Mouse (Mus musculus) hindlimb bud, embryonic 11.5 days (tissue): ENCODE measurements around the gene Bend3.
"Not testable (repeated sequence)": the region's sequence is repeated elsewhere in the genome, so short reads cannot be mapped to it uniquely, and the experiment has no call there.

Experiments used
- DNase-seq: peaks from one replicate; pipeline ENCODE4 v3.0.0-alpha.2; 2012; ENCODE audit warnings: low read depth, low spot score; ENCODE audit errors: extremely low spot score

Bend3 gene

DNA sequence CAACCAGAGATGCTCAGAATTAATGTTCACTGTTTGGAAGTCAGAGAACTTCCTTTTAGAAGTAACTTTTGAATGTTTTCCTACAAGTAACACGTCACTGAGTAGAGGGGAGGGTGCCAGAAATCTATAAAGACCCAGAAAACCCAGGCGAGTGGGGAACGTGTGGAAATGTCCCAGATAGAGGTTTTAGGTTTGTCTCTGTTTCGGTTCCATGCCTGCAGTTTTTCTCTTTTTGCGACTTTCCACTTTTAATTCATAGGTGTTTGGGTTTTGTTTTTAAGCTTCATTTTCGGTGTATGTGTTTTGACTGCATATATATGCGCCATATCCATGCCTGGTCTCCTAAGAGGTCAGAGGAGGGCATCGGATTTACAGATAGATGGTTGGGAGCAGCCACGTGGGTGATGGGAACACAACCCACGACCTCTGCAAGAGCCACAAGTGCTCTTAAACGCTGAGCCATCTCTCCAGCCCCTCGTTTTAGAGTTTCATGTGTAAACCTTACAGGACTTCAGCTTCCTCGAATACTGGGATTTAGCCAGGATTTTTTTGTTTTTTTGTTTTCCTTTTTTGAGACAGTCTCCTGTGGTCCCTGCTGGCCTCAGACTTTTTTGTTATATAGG, 1.7 kb downstream of the Bend3 start:
- no peak for DNase-seq

- DNase-seq = no peak
Observed at GRCm38 (mm10) chr10:43481179-43481578, 2.5 kb downstream of the Bend3 start.

GRCm38 (mm10) chr10:43482021-43482420, 3.4 kb downstream of the Bend3 start:
- no peak for DNase-seq

GRCm38 (mm10) chr10:43483426-43483995, 4.9 kb downstream of the Bend3 start:
- DNase-seq = no peak

DNA sequence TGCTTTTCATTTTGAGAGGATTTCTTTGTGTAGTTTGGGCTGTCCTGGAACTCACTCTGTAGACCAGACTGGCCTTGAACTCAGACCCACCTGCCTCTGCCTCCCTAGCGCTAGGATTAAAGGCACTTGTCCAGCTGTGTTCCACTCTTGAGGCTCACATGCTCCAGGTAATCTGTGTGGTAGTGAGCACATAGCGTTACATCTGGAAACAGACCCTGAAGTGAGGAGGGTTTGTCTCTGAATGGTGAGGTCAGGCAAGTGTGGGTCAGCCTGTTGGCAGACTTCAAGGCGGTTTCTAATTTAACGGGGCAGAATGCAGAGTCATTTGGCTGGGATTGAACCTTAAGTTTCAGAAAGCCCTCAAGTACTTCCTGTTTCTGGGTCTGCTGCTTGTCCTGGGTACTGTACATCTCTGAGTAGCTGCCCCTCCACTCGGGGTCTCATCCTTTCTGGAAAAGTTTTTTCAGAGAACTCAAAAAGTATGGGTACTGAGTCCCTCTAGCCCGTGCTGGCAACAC, 7.2 kb downstream of the Bend3 start:
- DNase-seq = no peak

DNA sequence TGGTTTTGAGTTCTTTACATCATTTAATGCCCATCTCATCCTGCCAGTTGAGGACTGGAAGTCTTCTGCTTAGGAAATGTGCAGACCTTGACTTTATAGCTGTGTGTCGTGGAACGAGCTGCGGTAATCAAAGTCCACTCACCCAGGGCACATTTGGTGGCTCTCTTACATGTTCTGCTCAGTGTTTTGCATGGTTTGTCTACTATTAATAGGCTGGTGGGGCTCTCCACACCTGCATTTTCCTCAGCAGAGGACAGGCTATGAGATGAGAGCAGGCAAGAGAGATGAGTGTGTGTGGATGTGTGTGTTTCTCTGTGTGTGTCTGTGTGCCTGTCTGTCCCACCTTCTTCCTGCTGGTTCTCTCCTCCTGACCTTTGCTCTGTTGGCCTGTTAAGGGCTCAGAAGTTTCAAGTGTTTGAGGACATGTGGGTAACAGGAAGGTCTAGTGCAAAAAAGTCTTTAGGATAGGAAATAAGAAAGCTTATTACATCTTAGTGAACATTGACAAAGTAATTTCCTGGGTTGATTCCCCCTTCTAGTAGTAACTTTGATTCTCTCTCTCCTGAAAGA, 8.9 kb downstream of the Bend3 start:
- DNase-seq = no peak

DNA sequence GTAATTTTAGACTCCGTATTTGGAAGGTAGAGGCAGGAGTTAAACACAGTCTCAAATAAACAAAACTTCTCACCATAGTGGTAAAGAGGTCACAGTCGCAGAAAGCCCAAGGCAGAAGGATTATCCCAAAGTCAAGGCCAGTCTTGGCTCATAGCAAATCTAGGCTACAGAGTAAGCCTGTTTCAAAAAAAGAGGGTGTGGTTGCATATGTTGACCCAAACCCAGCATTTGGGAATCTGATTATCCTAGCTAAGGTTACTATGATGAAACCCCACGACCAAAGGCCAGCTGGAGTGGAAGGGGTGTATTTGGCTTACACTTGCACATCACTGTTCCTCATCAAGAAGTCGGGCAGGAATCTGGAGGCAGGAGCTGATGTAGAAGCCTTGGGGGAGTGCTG, 9.6 kb downstream of the Bend3 start:
- no peak for DNase-seq

GRCm38 (mm10) chr10:43489139-43489538, 10.5 kb downstream of the Bend3 start:
- no peak for DNase-seq

DNA sequence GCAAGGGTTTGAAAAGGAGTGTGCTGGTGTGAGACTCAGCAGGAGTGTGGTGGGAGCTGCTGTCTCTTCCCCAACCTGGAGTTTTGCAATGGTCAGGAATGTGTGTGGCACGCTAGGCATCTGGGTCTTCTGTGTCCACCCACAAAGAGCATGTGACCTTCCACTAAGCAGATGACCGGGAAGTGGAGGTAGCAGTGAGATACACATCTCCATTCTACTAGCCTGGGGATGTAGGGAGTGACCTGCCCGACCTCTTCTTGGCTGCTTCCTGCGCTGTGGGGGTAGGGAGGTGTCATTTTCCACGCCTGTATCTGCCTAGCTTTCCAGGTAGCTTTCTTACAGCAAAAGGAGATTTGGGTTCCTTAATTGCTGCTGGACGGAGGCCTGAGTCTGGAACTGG, 10.9 kb downstream of the Bend3 start:
- DNase-seq = no peak

GRCm38 (mm10) chr10:43490034-43490433, 11.4 kb downstream of the Bend3 start:
- no peak for DNase-seq

DNA sequence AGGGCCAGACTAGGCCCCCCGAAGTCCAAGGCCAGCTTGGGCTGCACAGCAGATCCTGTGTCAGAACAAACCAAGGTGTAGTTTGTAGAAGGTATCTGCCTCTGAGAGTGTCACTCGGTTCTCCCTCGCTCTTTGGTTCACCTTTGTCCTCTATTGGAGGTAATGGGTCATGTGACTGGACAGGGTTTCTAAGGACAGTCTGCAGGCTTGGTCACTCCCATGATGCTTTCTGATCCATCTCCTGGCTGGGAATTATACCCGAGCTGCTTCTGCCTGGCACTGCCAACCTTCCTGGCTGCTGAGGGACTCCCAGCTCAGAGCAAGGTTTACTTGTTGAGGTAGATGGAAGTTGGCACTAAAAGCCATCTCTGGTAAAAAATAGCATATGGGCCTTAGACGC, 12.2 kb downstream of the Bend3 start:
- no peak for DNase-seq

- no peak for DNase-seq
Observed at GRCm38 (mm10) chr10:43502599-43502998, 24.0 kb downstream of the Bend3 start.

GRCm38 (mm10) chr10:43504291-43504690, 25.7 kb downstream of the Bend3 start:
- no peak for DNase-seq

DNA sequence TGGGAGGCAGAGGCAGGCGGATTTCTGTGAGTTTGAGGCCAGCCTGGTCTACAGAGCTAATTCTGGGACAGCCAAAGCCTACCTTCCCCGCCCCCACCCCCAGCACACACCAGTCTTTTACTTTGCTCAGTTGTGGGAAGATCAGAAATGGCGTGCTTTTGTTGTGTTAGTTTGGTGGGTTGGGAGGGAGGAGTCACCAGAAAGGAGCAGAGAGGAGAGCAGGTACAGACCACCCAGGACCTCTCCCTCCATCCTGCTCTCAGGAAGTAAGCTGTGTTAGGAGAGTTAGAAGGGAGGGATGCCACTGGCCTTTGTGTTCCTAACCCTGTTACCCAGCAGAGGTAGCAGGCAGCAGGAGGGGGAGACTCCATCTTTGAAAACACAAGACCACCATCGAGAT, 28.4 kb downstream of the Bend3 start:
- DNase-seq = no peak

- no peak for DNase-seq
Observed at GRCm38 (mm10) chr10:43509228-43509627, 30.6 kb downstream of the Bend3 start.

GRCm38 (mm10) chr10:43512976-43513375, 34.3 kb downstream of the Bend3 start:
- DNase-seq = no peak

GRCm38 (mm10) chr10:43516992-43517660, 38.5 kb downstream of the Bend3 start:
- no peak for DNase-seq

GRCm38 (mm10) chr10:43517836-43518235, 39.2 kb downstream of the Bend3 start:
- DNase-seq = no peak

GRCm38 (mm10) chr10:43518368-43518767, 39.7 kb downstream of the Bend3 start:
- DNase-seq = no peak

DNA sequence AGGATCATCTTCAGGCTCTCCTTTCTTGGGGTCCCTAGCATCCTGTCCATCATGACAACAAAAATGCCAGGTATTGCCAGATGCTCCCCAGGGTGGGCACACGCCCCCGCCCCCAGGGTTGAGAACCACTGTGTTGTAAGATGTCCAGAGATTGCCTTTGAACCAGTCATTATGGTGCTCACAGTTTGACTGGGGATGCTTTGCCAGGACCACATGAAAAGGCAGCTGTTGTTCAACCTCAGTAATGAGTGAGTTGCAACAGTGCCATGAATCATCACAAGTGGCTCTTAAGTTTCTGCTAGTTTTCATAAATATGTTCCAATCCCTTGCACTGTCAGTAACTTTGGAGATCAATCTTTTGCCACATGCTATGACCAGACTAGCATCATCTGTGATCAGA, 41.3 kb downstream of the Bend3 start:
- no peak for DNase-seq

DNA sequence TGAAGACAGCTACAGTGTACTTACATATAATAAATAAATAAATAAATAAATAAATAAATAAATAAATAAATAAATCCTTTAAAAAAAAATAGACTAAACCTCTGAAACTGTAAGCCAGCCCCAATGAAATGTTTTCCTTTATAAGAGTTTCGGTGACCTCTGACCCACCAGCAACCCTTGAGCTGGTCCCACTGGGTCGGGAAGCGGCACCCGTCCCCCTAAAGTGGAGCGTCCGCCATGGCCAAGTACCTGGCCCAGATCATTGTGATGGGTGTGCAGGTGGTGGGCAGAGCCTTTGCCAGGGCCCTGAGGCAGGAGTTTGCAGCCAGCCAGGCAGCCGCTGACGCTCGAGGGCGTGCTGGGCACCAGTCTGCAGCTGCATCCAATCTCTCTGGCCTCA, 45.3 kb downstream of the Bend3 start, which contains the start of gene Gm9803:
TSS of gene Gm9803 (plus strand) at position 154 of the 400 bp plus-strand sequence.
- DNase-seq = not testable (repeated sequence)
